Mouse (Mus musculus) intestine, embryonic 16.5 days (tissue): ENCODE measurements at regions not wholly inside any gene's neighbourhood (a gene's known extent, or its start where the extent isn't known, plus 50 kb on each side); places are given as distances from the start of the nearest gene placed in this dataset.

Experiments
- ATAC-seq: fragments of 200-750 bp; cut with Nextera tagmentation; 2 replicates; pipeline ENCODE4 v1.8.0; 2017; ENCODE audit warnings: moderate TSS enrichment, moderate library complexity
- H3K27ac ChIP-seq: fragments of 300-500 bp; sonication (generic); 2 replicates; pipeline ENCODE4 v1.5.1; 2014; ENCODE audit warnings: mild to moderate bottlenecking, low read length
- H3K27me3 ChIP-seq: fragments of 300-500 bp; sonication (generic); replicated peaks from 2 replicates; pipeline ENCODE4 v1.6.1; 2014; ENCODE audit warnings: low read length, control low read depth, mixed read lengths; ENCODE audit not compliant: control insufficient read depth, insufficient read depth
- H3K36me3 ChIP-seq: fragments of 300-500 bp; sonication (generic); 2 replicates; pipeline ENCODE4 v1.6.1; 2014; ENCODE audit warnings: low read length, control low read depth; ENCODE audit not compliant: control insufficient read depth, insufficient read depth
- H3K4me1 ChIP-seq: fragments of 300-500 bp; sonication (generic); 2 replicates; pipeline ENCODE4 v1.6.1; 2014; ENCODE audit warnings: low read length, control low read depth, mixed read lengths; ENCODE audit not compliant: control insufficient read depth, insufficient read depth
- H3K4me2 ChIP-seq: fragments of 300-500 bp; sonication (generic); 2 replicates; pipeline ENCODE4 v1.6.1; 2014; ENCODE audit warnings: low read depth, low read length, control low read depth
- H3K4me3 ChIP-seq: fragments of 300-500 bp; sonication (generic); 2 replicates; pipeline ENCODE4 v1.5.1; 2014; ENCODE audit warnings: mild to moderate bottlenecking, low read length
- H3K9ac ChIP-seq: fragments of 300-500 bp; sonication (generic); 2 replicates; pipeline ENCODE4 v1.6.1; 2014; ENCODE audit warnings: low read depth, low read length
- H3K9me3 ChIP-seq: fragments of 300-500 bp; sonication (generic); 2 replicates; pipeline ENCODE4 v1.6.1; 2016; ENCODE audit warnings: low read length, control low read depth; ENCODE audit not compliant: control insufficient read depth
- WGBS: fragments of 180-500 bp; shearing (Covaris S2); extraction: QIAGEN DNeasy Blood & Tissue Kit; methylation state at CpG from one replicate; pipeline ENCODE4 v1.1.7; 2014; 5-methylcytosine and 5-hydroxymethylcytosine counted together

DNA sequence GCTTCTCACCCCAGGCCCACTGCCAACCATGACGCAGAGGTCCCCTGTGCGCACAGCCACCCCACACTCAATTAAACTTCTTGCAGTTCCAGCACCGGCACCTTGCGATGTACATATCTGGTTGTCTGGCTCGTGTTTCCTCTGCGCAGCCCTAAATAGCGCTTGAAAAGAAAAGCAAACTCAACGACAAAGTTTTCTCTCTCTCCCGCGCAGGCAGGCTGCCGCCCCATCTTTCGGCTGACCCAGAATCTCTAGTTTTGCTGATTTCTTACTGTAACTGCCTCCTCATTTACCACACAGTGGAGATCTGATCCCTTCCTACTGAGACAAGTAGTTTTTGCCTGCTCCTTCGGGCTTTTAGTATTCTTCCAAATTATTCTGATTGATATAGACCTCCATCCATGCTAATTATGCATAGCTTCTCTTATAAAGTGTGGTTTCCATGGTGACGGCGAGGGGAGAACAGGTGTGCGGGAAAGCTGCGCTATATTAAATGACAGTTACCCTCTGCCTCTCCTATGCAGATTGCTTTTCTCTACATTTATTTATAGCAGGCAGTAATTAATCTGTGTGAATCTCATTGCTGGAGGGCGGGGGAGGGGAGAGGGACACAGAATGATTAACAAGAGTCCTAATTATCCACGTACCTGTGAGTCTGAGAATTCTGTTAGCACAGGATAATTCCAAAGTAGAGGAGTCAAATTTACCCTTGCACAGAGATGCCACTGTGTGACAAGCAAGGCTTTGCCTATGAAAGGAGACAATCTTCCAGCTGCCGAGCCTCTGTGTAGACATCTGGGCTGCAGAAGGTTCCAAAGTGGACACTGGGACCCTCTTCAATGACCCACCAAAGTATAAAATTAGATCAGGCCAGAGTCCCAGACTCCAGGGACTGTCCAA is 200.2 kb downstream of the Pdcd6ip start:
- H3K9me3 ChIP-seq, result no peaks in the 10 kb centered on the region
- no peaks in the 10 kb centered on the region for H3K27me3 ChIP-seq
- H3K27ac ChIP-seq, result no peak overlapping the region
- no peaks in the 10 kb centered on the region for H3K4me1 ChIP-seq
- no peak overlapping the region for H3K4me2 ChIP-seq
- H3K9ac ChIP-seq, result no peak overlapping the region
- no peaks in the 10 kb centered on the region for H3K36me3 ChIP-seq
- H3K4me3 ChIP-seq, result no peak overlapping the region
- ATAC-seq, result no peak
- 79% methylated on average over 20 of the region's 20 CpGs for WGBS

GRCm38 (mm10) chr9:113499246-113499645 is 208.8 kb downstream of the Pdcd6ip start:
- no peak overlapping the region for H3K4me3 ChIP-seq
- H3K27ac ChIP-seq, result no peak overlapping the region
- H3K4me1 ChIP-seq, result no peaks in the 10 kb centered on the region
- H3K36me3 ChIP-seq, result no peaks in the 10 kb centered on the region
- no peak overlapping the region for H3K9ac ChIP-seq
- no peak for ATAC-seq
- no peaks in the 10 kb centered on the region for H3K27me3 ChIP-seq
- H3K4me2 ChIP-seq, result no peak overlapping the region
- WGBS, result 75% methylated on average over 5 of the region's 5 CpGs
- no peaks in the 10 kb centered on the region for H3K9me3 ChIP-seq

DNA sequence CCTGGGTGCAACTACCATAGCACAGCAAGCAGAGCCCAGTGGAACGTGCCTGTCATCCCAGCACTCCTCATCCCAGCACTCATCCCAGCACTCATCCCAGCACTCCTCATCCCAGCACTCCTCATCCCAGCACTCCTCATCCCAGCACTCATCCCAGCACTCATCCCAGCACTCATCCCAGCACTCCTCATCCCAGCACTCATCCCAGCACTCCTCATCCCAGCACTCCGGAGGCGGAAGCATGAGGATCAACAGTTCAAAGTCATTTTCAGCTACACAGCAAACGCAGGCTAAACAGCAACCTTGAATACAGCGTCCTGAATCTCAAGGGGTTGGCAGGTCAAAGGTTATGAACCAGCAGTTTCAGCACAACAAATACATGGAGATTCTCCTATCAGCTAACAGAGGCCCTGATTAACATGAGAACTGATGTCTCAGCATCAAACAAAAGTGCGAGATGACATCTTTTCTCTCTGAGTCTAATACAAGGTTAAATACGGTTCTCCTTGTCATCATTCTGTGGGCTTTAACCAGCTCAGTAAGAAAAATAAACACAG is 211.8 kb downstream of the Pdcd6ip start:
- 52% methylated on average over 7 of the region's 7 CpGs for WGBS
- no peak overlapping the region for H3K4me3 ChIP-seq
- ATAC-seq, result no peak
- H3K27ac ChIP-seq, result no peak overlapping the region
- no peaks in the 10 kb centered on the region for H3K9me3 ChIP-seq
- H3K36me3 ChIP-seq, result no peaks in the 10 kb centered on the region
- no peaks in the 10 kb centered on the region for H3K27me3 ChIP-seq
- H3K4me1 ChIP-seq, result no peaks in the 10 kb centered on the region
- no peak overlapping the region for H3K4me2 ChIP-seq
- no peak overlapping the region for H3K9ac ChIP-seq

GRCm38 (mm10) chr9:113488651-113489050 is 219.4 kb downstream of the Pdcd6ip start:
- no peak overlapping the region for H3K4me2 ChIP-seq
- no peak overlapping the region for H3K4me3 ChIP-seq
- H3K9me3 ChIP-seq, result no peaks in the 10 kb centered on the region
- no peaks in the 10 kb centered on the region for H3K27me3 ChIP-seq
- ATAC-seq, result no peak
- no peak overlapping the region for H3K27ac ChIP-seq
- H3K9ac ChIP-seq, result no peak overlapping the region
- WGBS, result 78% methylated on average over 6 of the region's 6 CpGs
- no peaks in the 10 kb centered on the region for H3K36me3 ChIP-seq
- H3K4me1 ChIP-seq, result no peaks in the 10 kb centered on the region

- Histone ChIP-seq H3K36me3 (no peaks in the 10 kb centered on the region), H3K9me3 (no peaks in the 10 kb centered on the region), H3K27me3 (no peaks in the 10 kb centered on the region), H3K4me1 (no peaks in the 10 kb centered on the region), H3K4me3 (no peak overlapping the region), H3K9ac (no peak overlapping the region), H3K27ac (no peak overlapping the region), H3K4me2 (no peak overlapping the region)
- ATAC-seq, result no peak
- 80% methylated on average over 6 of the region's 6 CpGs for WGBS
Measured at GRCm38 (mm10) chr9:113486494-113487081, 221.5 kb downstream of the Pdcd6ip start.

- ATAC-seq, result peak; percentile 91
- H3K4me1 ChIP-seq, result no peaks in the 10 kb centered on the region
- H3K36me3 ChIP-seq, result no peaks in the 10 kb centered on the region
- H3K4me2 ChIP-seq, result no peak overlapping the region
- no peak overlapping the region for H3K27ac ChIP-seq
- H3K27me3 ChIP-seq, result no peaks in the 10 kb centered on the region
- 81% methylated on average over 3 of the region's 3 CpGs for WGBS
- H3K4me3 ChIP-seq, result no peak overlapping the region
- H3K9me3 ChIP-seq, result peaks cover 4% of the 10 kb centered on the region; the same call in 1 of the 2 replicates
- H3K9ac ChIP-seq, result no peak overlapping the region
Measured at GRCm38 (mm10) chr9:113479897-113480296, 228.2 kb downstream of the Pdcd6ip start.

DNA sequence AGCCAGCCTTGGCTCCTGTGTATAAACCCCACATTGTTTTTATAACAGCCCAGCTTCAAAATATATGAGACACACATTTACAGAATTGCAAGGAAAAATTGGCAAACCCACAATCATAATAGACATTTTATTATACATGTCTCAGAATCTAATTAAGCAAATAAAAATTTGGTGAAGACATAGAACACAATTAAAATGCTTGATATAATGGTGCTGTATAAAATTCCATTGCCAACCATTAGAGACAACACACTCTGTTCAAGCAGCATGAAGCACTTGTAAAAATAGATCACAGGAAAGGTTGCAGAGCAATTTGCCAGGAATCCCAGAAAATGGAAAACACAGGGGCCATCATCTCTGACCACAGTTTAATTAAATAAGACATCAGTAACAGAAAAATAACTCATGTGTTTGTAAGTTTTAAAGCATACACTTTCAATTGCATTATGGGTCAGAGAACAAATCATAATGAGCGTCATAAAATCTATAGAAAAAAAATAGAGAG is 229.2 kb downstream of the Pdcd6ip start:
- 85% methylated on average over 1 of the region's 1 CpGs for whole genome bisulfite sequencing
- ATAC-seq, result no peak
- no peak overlapping the region for H3K4me3 ChIP-seq

GRCm38 (mm10) chr9:113471781-113472180 is 236.3 kb downstream of the Pdcd6ip start:
- WGBS, result 83% methylated on average over 6 of the region's 6 CpGs
- no peak for ATAC-seq
- Histone ChIP-seq H3K9me3 (no peaks in the 10 kb centered on the region), H3K4me1 (no peaks in the 10 kb centered on the region), H3K27me3 (no peaks in the 10 kb centered on the region), H3K27ac (no peak overlapping the region), H3K9ac (no peak overlapping the region), H3K36me3 (no peaks in the 10 kb centered on the region), H3K4me3 (no peak overlapping the region), H3K4me2 (no peak overlapping the region)

More for the DNA sequence above, 229.2 kb downstream of the Pdcd6ip start:
- Histone ChIP-seq H3K36me3 (no peaks in the 10 kb centered on the region), H3K27ac (no peak overlapping the region), H3K27me3 (no peaks in the 10 kb centered on the region), H3K4me1 (no peaks in the 10 kb centered on the region), H3K9ac (no peak overlapping the region), H3K9me3 (peaks cover 4% of the 10 kb centered on the region; the same call in 1 of the 2 replicates), H3K4me2 (no peak overlapping the region)

- 28% methylated on average over 2 of the region's 2 CpGs for WGBS
- Histone ChIP-seq H3K4me3 (no peak overlapping the region), H3K27me3 (no peaks in the 10 kb centered on the region), H3K9ac (no peak overlapping the region), H3K9me3 (no peaks in the 10 kb centered on the region), H3K4me1 (no peaks in the 10 kb centered on the region), H3K36me3 (no peaks in the 10 kb centered on the region), H3K4me2 (no peak overlapping the region), H3K27ac (no peak overlapping the region)
- no peak for ATAC-seq
Measured at GRCm38 (mm10) chr9:113462888-113463287, 245.2 kb downstream of the Pdcd6ip start.
